Mouse (Mus musculus): ENCODE measurements around the gene Mup10. TPM values are rescaled to one million over a fixed set of nuclear protein-coding genes. Genes with fewer than 3 reads are reported as not detected.

Gene Mup10
- not detected in 2 replicates for polyA plus RNA-seq (2012; rRNA removed)

GRCm38 (mm10) chr4:60582099-60582498, at the start of gene Mup10:
Gene Mup10, minus strand, starts transcription at chr4:60582199.

Other genes with a start within 250 kb of the Mup10 start
- not detected in 2 replicates for gene Mup9, start 160.2 kb downstream of the Mup10 start, polyA plus RNA-seq (2012; rRNA removed)
- not detected in 2 replicates for gene Mup1, start 80.2 kb downstream of the Mup10 start, polyA plus RNA-seq (2012; rRNA removed)
- not detected in 2 replicates for gene Mup11, start 80.2 kb upstream of the Mup10 start, polyA plus RNA-seq (2012; rRNA removed)
- gene Mup12, start 159.1 kb upstream of the Mup10 start, polyA plus RNA-seq (2012; rRNA removed), result not detected in 2 replicates
- gene Mup22, start 239.3 kb upstream of the Mup10 start, polyA plus RNA-seq (2012; rRNA removed), result not detected in 2 replicates

Measured in colon, adult 2 months (tissue).